Mouse (Mus musculus) hindbrain, postnatal 0 days (tissue): ENCODE measurements around the gene Alox5ap. TPM values are rescaled to one million over a fixed set of nuclear protein-coding genes. Genes with fewer than 3 reads are reported as not detected.

ENCODE experiments used
- ATAC-seq: fragments of 200-750 bp; cut with Nextera tagmentation; 2 replicates; pipeline ENCODE4 v1.8.0; 2017; ENCODE audit warnings: mild to moderate bottlenecking, moderate TSS enrichment, moderate library complexity
- DNase-seq: peaks from one replicate; pipeline ENCODE4 v3.0.0-alpha.2; 2015; ENCODE audit warnings: low spot score
- H3K27ac ChIP-seq: fragments of 300-500 bp; sonication (generic); 2 replicates; pipeline ENCODE4 v1.5.1; 2014; ENCODE audit warnings: mild to moderate bottlenecking
- H3K27me3 ChIP-seq: fragments of 300-500 bp; sonication (generic); 2 replicates; pipeline ENCODE4 v1.6.1; 2014; ENCODE audit warnings: low read length, mixed read lengths; ENCODE audit not compliant: insufficient read depth
- H3K36me3 ChIP-seq: fragments of 300-500 bp; sonication (generic); 2 replicates; pipeline ENCODE4 v1.6.1; 2014; ENCODE audit warnings: low read length, mixed read lengths; ENCODE audit not compliant: insufficient read depth
- H3K4me1 ChIP-seq: fragments of 300-500 bp; sonication (generic); 2 replicates; pipeline ENCODE4 v1.6.1; 2014; ENCODE audit warnings: antibody characterized with exemption, low read length, mixed read lengths; ENCODE audit not compliant: insufficient read depth
- H3K4me2 ChIP-seq: fragments of 300-500 bp; sonication (generic); 2 replicates; pipeline ENCODE4 v1.6.1; 2014; ENCODE audit warnings: low read depth, mild to moderate bottlenecking, low read length, moderate library complexity, mixed read lengths
- H3K4me3 ChIP-seq: fragments of 300-500 bp; sonication (generic); 2 replicates; pipeline ENCODE4 v1.5.1; 2014; ENCODE audit warnings: low read length
- H3K9ac ChIP-seq: fragments of 300-500 bp; sonication (generic); replicated peaks from 2 replicates; pipeline ENCODE4 v1.6.1; 2014; ENCODE audit warnings: mild to moderate bottlenecking, low read length, moderate library complexity, mixed read lengths
- H3K9me3 ChIP-seq: fragments of 300-500 bp; sonication (generic); 2 replicates; pipeline ENCODE4 v1.6.1; 2016; ENCODE audit warnings: low read length, mixed read lengths
- CTCF ChIP-seq: IDR thresholded peaks from 2 replicates; pipeline ENCODE4 v1.5.1; 2016; ENCODE audit warnings: antibody characterized with exemption, control low read depth, low read depth
- WGBS: fragments of 180-500 bp; shearing (Covaris S2); extraction: QIAGEN DNeasy Blood & Tissue Kit; methylation state at CpG from one replicate; pipeline ENCODE4 v1.1.7; 2014; 5-methylcytosine and 5-hydroxymethylcytosine counted together
- polyA plus RNA-seq: library from polyadenylated mRNA; unstranded; fragments of >200 nt; fragmentation: Nextera tagmentation; extraction: Ambion mirVana; gene quantifications from 2 replicates; pipeline ENCODE4 v1.2.1, GENCODE M21; 2015
- total RNA-seq: library from RNA; depleted of rRNA; stranded (reverse); fragments of >200 nt; gene quantifications from 2 replicates; pipeline ENCODE4 v1.2.3, GENCODE M21; 2014

Alox5ap gene
- total and polyA plus RNA-seq, 2 experiments from 2014 or later = 6.6 to 14.4 TPM

- peaks cover 5% of the 10 kb centered on the region for H3K4me1 ChIP-seq
- DNase-seq (no peak), ATAC-seq (no peak)
- H3K9ac ChIP-seq = no peak overlapping the region
- 67% methylated on average over 1 of the region's 1 CpGs for WGBS
- H3K9me3 ChIP-seq = no peaks in the 10 kb centered on the region
- no peaks in the 10 kb centered on the region for H3K27me3 ChIP-seq
- no peak for TF ChIP-seq CTCF
- H3K4me3 ChIP-seq = no peak overlapping the region
- H3K36me3 ChIP-seq = no peaks in the 10 kb centered on the region
- no peak overlapping the region for H3K4me2 ChIP-seq
- no peak overlapping the region for H3K27ac ChIP-seq
Measured at GRCm38 (mm10) chr5:149330601-149331000, 66.0 kb downstream of the Alox5ap start.

DNA sequence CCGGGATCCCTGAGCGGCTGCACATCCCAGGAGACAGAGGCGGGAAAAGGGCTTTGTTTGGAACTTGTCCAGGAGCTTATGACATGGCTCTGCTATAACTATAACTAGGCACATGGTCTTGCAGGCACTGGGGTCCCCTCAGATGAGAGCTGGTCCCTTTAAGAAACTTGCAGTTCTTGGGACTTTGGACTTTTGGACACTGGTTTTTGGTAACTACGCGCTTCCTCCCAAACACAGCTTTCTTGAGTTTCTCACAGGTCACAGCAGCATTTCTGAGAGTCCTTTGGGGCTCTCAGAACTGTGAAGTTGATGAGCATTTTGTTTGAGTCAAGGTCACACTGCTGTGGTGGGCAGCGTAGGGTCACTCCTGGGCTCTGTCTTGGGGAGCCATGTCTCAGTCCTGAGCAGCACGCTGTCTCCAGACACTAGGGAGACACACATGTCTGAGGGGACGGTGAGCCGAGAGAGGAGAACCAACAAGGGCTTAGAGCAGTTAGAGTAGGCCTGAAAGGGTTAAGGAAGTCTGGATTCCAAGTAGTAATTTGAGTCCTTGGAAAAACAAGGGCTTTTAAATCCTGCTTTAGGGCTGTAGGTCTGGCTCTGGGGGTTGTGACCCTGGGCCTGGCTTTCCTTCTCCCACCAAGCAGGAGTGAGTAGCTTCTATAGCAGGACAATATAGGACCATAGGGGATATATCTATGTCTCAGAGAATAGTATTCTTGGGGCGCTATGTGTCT, 67.0 kb downstream of the Alox5ap start:
- ATAC-seq = no peak
- Histone ChIP-seq H3K4me3 (no peak overlapping the region), H3K27ac (no peak overlapping the region), H3K9me3 (no peaks in the 10 kb centered on the region), H3K36me3 (no peaks in the 10 kb centered on the region), H3K4me1 (peaks cover 7% of the 10 kb centered on the region), H3K4me2 (no peak overlapping the region), H3K9ac (no peak overlapping the region), H3K27me3 (no peaks in the 10 kb centered on the region)
- TF ChIP-seq CTCF = no peak
- DNase-seq = no peak
- 74% methylated on average over 10 of the region's 10 CpGs for WGBS

- Histone ChIP-seq H3K4me3 (no peak overlapping the region), H3K4me1 (peaks cover 7% of the 10 kb centered on the region), H3K27ac (no peak overlapping the region), H3K36me3 (no peaks in the 10 kb centered on the region), H3K4me2 (no peak overlapping the region), H3K27me3 (no peaks in the 10 kb centered on the region), H3K9ac (no peak overlapping the region), H3K9me3 (no peaks in the 10 kb centered on the region)
- ATAC-seq = no peak
- DNase-seq = no peak
- over 99% methylated on average over 4 of the region's 4 CpGs for WGBS
- no peak for TF ChIP-seq CTCF
Measured at GRCm38 (mm10) chr5:149332787-149333186, 68.2 kb downstream of the Alox5ap start.

- WGBS = 84% methylated on average over 8 of the region's 8 CpGs
- no peak for TF ChIP-seq CTCF
- Histone ChIP-seq H3K4me1 (peaks cover 7% of the 10 kb centered on the region), H3K9ac (no peak overlapping the region), H3K27ac (no peak overlapping the region), H3K4me3 (no peak overlapping the region), H3K4me2 (no peak overlapping the region), H3K27me3 (no peaks in the 10 kb centered on the region), H3K36me3 (no peaks in the 10 kb centered on the region), H3K9me3 (no peaks in the 10 kb centered on the region)
- no peak for DNase-seq
- no peak for ATAC-seq
Measured at GRCm38 (mm10) chr5:149333941-149334698, 69.6 kb downstream of the Alox5ap start.

DNA sequence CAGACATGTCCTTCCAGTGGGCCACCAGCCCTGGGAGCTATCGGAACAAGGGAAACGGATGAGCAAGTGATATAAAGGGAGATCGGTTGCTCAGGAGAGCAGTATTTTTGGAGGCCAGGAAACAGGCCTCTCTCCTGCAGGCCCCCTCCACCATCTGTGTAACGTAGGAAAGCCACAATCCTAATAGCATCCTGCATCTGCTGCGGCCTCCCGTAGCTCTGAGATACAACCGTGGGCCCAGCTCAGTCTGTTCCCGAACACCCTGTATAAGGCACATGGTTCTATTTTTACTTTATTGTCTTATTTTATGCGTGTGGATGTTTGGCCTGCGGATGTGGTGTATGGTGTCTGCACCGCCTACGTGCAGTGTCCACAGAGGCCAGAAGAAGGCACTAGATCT, 70.4 kb downstream of the Alox5ap start:
- Histone ChIP-seq H3K27ac (no peak overlapping the region), H3K27me3 (no peaks in the 10 kb centered on the region), H3K9ac (no peak overlapping the region), H3K4me1 (peaks cover 3% of the 10 kb centered on the region; the same call in 1 of the 2 replicates), H3K4me2 (no peak overlapping the region), H3K36me3 (no peaks in the 10 kb centered on the region), H3K4me3 (no peak overlapping the region), H3K9me3 (no peaks in the 10 kb centered on the region)
- WGBS = 87% methylated on average over 12 of the region's 12 CpGs
- ATAC-seq (no peak), DNase-seq (no peak)
- TF ChIP-seq CTCF = no peak

DNA sequence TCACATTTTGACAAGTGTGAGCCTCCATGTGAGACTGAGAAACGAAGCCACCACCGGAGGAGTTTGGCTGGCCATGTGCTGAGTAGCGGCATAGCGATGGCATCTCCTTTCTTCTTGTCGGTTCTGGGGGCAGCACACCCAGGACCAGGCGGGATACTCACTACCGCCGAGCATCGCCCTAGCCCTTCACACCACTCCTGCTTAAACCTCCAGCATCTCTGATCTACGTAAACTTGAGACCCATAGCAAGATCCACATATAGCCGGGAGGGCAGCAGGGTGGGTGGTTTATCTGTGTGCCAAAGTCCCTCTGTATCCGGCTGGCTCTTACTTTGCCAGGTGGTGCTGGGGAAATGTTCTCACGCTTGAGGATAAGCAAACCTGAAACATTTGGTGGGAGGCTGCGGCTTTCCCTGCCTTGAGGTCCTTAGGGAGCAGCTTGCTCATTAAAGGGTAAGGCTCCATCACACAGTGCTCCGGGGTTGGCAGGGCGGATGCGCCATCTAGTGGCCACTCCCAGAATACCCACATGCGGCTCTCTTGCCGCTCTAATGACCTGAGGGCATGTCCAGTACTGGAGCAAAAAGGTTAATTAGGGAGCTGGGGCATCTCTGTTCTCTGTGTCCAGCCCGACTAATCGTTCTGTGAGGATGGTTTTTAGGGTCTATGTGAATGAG, 71.1 kb downstream of the Alox5ap start:
- Histone ChIP-seq H3K36me3 (no peaks in the 10 kb centered on the region), H3K9me3 (no peaks in the 10 kb centered on the region), H3K27ac (no peak overlapping the region), H3K4me3 (no peak overlapping the region), H3K9ac (no peak overlapping the region), H3K4me2 (no peak overlapping the region), H3K27me3 (no peaks in the 10 kb centered on the region), H3K4me1 (peaks cover 3% of the 10 kb centered on the region; the same call in 1 of the 2 replicates)
- DNase-seq (peak; percentile 90), ATAC-seq (peak; percentile 73)
- peak; percentile 92 for TF ChIP-seq CTCF
- WGBS = 43% methylated on average over 21 of the region's 21 CpGs
